Mouse (Mus musculus) embryonic fibroblast, embryonic 13.5 days (primary cell): ENCODE measurements around the gene Rtn4rl2. TPM values are rescaled to one million over a fixed set of nuclear protein-coding genes. Genes with fewer than 3 reads are reported as not detected.
"Not testable (repeated sequence)": the region's sequence is repeated elsewhere in the genome, so short reads cannot be mapped to it uniquely, and the experiment has no call there.

ENCODE experiments used
- H3K27ac ChIP-seq: 2 replicates; pipeline ENCODE4 v1.5.1; 2012; ENCODE audit warnings: low read length, control low read depth, inconsistent platforms; ENCODE audit not compliant: insufficient read depth
- H3K4me1 ChIP-seq: 2 replicates; pipeline ENCODE4 v1.6.1; 2011; ENCODE audit warnings: low read length; ENCODE audit not compliant: control insufficient read depth, insufficient read depth
- H3K4me3 ChIP-seq: 2 replicates; pipeline ENCODE4 v1.5.1; 2011; ENCODE audit warnings: mild to moderate bottlenecking, control low read depth, low read length; ENCODE audit not compliant: insufficient read depth
- CTCF ChIP-seq: IDR thresholded peaks from 2 replicates; pipeline ENCODE4 v1.5.1; 2011; ENCODE audit warnings: mild to moderate bottlenecking, control low read depth, low read length, moderate library complexity, borderline replicate concordance; ENCODE audit not compliant: insufficient read depth
- POLR2A ChIP-seq: IDR thresholded peaks from 2 replicates; pipeline ENCODE4 v1.6.1; 2011; ENCODE audit warnings: low read depth, mild to moderate bottlenecking, control low read depth, low read length, moderate library complexity
- polyA plus RNA-seq: library from polyadenylated mRNA; stranded (reverse); fragments of >200 nt; gene quantifications from 2 replicates; pipeline ENCODE4 v1.2.4, GENCODE M21; 2011; ENCODE audit warnings: low read depth; ENCODE audit not compliant: missing spikeins, insufficient read length

Gene Rtn4rl2
- polyA plus RNA-seq, 1 experiment: 1.2 TPM

DNA sequence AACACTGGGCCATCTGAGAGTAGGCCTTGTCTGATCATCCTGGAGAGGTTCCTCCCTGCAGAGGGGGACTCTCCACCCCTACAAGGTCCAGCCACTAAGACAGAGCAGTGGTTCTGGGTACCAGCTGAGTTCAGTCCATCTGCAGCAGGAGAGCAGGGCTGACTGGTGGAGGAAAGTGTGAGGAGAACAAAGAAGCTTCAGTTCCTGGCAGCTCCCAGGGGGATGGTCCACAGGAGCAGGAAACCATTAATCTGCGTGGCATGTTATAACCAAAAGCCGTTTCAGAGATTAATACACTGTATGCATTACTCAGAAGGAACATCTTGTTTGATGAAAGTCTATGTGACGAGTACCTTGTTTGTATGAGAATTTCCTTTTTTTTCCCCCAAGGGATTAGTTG, 26.2 kb upstream of the Rtn4rl2 start:
- Histone ChIP-seq H3K4me1 (no peaks in the 10 kb centered on the region), H3K4me3 (no peak overlapping the region), H3K27ac (no peak overlapping the region)
- TF ChIP-seq CTCF (no peak), POLR2A (no peak)

DNA sequence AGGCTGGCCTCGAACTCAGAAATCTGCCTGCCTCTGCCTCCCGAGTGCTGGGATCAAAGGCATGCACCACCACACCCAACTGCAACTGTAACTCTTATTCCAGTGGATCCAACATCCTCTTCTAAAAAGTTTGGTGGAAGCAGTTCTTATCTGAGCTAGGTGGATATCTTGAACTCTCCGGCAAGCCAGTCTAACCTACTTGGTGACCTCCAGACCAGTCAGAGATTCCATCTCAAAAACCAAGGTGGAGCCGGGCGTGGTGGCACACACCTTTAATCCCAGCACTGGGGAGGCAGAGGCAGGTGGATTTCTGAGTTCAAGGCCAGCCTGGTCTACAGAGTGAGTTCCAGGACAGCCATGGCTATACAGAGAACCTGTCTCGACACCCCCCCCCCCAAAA, 10.2 kb upstream of the Rtn4rl2 start:
- H3K4me3 ChIP-seq, H3K27ac ChIP-seq, H3K4me1 ChIP-seq: not testable (repeated sequence)

- Histone ChIP-seq H3K4me1 (no peaks in the 10 kb centered on the region), H3K4me3 (no peak overlapping the region), H3K27ac (no peak overlapping the region)
- TF ChIP-seq POLR2A (no peak), CTCF (no peak)
Observed at GRCm38 (mm10) chr2:84895495-84896198, 9.1 kb upstream of the Rtn4rl2 start.

GRCm38 (mm10) chr2:84893359-84893758, 6.8 kb upstream of the Rtn4rl2 start:
- TF ChIP-seq CTCF: no peak
- no peak for TF ChIP-seq POLR2A
- Histone ChIP-seq H3K27ac (no peak overlapping the region), H3K4me3 (no peak overlapping the region), H3K4me1 (no peaks in the 10 kb centered on the region)

GRCm38 (mm10) chr2:84890045-84890340, 3.5 kb upstream of the Rtn4rl2 start:
- H3K27ac ChIP-seq: no peak overlapping the region
- H3K4me1 ChIP-seq: no peaks in the 10 kb centered on the region
- TF ChIP-seq POLR2A (no peak), CTCF (peak; percentile 45; the same call in 1 of the 2 replicates)
- H3K4me3 ChIP-seq: no peak overlapping the region

GRCm38 (mm10) chr2:84889316-84890044, 3.0 kb upstream of the Rtn4rl2 start:
- Histone ChIP-seq H3K27ac (no peak overlapping the region), H3K4me1 (no peaks in the 10 kb centered on the region), H3K4me3 (no peak overlapping the region)
- TF ChIP-seq CTCF (no peak), POLR2A (no peak)

DNA sequence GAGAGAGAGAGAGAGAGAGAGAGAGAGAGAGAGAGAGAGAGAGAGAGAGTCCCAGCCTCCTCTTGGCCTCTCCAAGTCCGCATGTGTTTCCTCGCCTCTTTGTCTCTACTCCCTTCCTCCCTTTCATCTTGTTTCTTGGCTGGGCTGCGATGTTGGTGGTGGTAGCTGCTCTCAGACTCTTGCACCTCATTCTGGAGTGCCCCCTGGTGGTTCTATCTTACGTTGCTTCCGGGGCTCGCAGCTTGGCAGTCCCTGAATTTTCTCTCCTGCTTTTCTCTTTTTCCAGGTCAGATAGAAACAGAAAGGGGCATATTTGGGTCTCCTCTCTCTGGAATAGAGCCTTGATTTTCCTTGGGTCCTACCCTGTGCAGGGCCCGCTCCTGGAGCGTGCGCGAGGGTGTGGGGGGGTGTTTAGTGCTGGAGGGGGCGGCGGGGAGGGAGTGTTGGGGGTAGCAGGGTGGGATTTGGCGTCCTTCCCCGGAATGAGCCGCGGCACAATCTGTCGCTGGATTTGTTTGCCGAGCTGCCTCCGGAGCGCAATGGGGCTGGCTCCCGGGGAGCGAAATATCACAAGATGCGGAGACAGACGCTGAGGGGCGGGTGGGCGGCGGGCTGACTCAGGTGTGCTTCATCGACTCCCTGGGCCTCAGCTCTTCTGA, 2.3 kb upstream of the Rtn4rl2 start:
- H3K27ac ChIP-seq: no peak overlapping the region
- no peak for TF ChIP-seq POLR2A
- 0 out of 2 replicates have a peak, but pooled peaks have one; percentile 5 for TF ChIP-seq CTCF
- no peak overlapping the region for H3K4me3 ChIP-seq
- no peaks in the 10 kb centered on the region for H3K4me1 ChIP-seq

DNA sequence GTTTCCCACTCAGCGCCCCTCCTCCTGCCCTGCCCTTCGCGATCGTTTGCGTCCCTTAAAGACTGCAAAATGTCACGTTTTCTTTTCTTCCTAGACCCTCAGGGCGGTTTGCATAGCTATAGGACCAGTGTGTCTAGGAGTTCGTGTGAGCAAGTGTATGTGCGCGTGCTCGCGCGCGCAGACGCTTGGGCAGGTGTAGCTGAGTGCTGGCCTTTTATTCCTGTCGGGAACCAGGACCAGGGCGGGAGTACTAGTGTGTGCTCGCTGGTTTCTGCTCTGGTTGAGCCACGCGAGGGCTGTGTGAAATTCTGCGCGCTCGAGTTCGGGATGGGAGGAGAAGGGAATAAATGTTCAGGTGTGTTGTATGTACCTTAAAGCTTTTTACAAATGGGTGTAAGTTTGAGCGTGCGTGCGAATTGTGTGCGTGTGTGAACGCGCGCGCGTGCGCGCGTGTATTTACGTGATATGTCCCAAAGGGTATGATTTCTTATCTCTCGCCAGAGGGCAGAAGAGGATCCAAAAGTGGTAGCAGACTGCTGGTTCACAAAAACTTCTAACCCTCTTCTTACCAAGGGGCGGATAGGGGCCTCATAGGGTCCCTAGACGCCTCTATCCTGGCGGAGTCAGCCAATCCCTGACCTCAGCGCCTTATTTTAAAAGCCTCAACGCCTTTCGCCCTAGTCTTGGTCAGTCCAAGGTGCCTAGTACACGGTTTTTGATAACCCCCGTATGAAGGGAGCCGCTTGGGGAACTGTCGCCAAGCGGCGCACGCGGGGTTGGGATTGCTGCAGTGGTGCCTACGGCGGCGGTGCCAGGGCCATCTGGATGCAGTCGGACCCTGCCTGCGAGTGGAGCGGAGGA, 1.1 kb upstream of the Rtn4rl2 start:
- Histone ChIP-seq H3K4me3 (peak overlapping the region; percentile 31), H3K27ac (no peak overlapping the region), H3K4me1 (no peaks in the 10 kb centered on the region)
- TF ChIP-seq POLR2A (no peak), CTCF (no peak)

DNA sequence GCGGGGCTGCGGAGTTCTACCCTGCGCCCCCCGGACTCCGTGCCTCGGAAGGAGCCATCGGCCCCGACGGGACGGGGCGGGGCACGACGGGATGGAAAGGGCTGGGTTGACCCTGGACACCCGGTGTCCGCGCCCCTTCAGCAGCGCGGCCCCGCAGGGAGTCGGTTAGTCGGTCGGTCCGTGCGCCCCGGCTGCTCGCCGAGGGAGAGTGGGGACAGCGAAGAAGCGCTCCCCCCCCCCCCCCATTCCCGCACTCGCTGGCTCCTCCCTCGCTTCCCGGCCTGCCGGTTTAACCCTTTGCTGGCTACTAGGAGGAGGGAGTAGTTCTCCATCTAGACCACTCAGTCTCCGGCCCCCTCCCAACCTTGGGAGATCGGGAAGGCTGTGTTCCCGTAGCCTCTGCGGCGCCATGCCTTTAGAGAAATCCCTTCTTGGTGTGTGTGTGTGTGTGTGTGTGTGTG, 341 bp upstream of the Rtn4rl2 start:
- H3K27ac ChIP-seq: no peak overlapping the region
- TF ChIP-seq POLR2A (no peak), CTCF (no peak)
- no peaks in the 10 kb centered on the region for H3K4me1 ChIP-seq
- peak overlapping the region; percentile 31 for H3K4me3 ChIP-seq
